In genomic region chr19:42659354-42660243, GRCm38 (mm10) we compare ENCODE assay signal across 8 mouse cellular contexts. TPM values are rescaled to one million over a fixed set of nuclear protein-coding genes. Genes with fewer than 3 reads are reported as not detected.
DNase-seq lines count a peak whose midpoint lies in the region; ATAC-seq lines count a peak whose summit lies in the region.

No protein-coding gene starts in this region.

- peaks cover 8% of the 10 kb centered on the region for H3K4me1 ChIP-seq in embryonic facial prominence, embryonic 15.5 days
- H3K4me1 ChIP-seq in midbrain, embryonic 15.5 days, result peaks cover 11% of the 10 kb centered on the region

- H3K4me3 ChIP-seq in embryonic facial prominence, embryonic 15.5 days (replicated peaks), result no peak overlapping the region
- no peak overlapping the region for H3K4me3 ChIP-seq in midbrain, embryonic 15.5 days

- H3K4me2 ChIP-seq in embryonic facial prominence, embryonic 15.5 days (replicated peaks), result no peak overlapping the region
- 0 out of 2 replicates have a peak overlapping the region, but pooled peaks have one; percentile 9 for H3K4me2 ChIP-seq in midbrain, embryonic 15.5 days

- WGBS in embryonic facial prominence, embryonic 15.5 days, result 36% methylated on average over 21 of the region's 21 CpGs
- 26% methylated on average over 21 of the region's 21 CpGs for WGBS in midbrain, embryonic 15.5 days

- H3K27me3 ChIP-seq in embryonic facial prominence, embryonic 15.5 days, result 0 out of 2 replicates have a peak, but pooled peaks cover 4% of the 10 kb centered on the region
- peaks cover 20% of the 10 kb centered on the region for H3K27me3 ChIP-seq in midbrain, embryonic 15.5 days (replicated peaks)

- no peaks in the 10 kb centered on the region for H3K36me3 ChIP-seq in embryonic facial prominence, embryonic 15.5 days
- no peaks in the 10 kb centered on the region for H3K36me3 ChIP-seq in midbrain, embryonic 15.5 days (replicated peaks)

- DNase-seq in ovary, postnatal 36 days (ENCODE audit: low spot score), result peak; percentile 58
- DNase-seq in ovary, postnatal 14 days (ENCODE audit: low spot score), result no peak
- peak; percentile 90 for DNase-seq in heart, adult 8-10 months (ENCODE audit: low spot score)
- peak; percentile 57 to 78 for DNase-seq in layer of hippocampus, postnatal 14 days (ENCODE audit: low spot score in 2 of 2)
- DNase-seq in spleen, postnatal 10 days (ENCODE audit: low spot score in 2 of 2), result no peak

- no peak overlapping the region for H3K9ac ChIP-seq in embryonic facial prominence, embryonic 15.5 days
- H3K9ac ChIP-seq in midbrain, embryonic 15.5 days, result no peak overlapping the region

- no peaks in the 10 kb centered on the region for H3K9me3 ChIP-seq in embryonic facial prominence, embryonic 15.5 days (replicated peaks)
- H3K9me3 ChIP-seq in midbrain, embryonic 15.5 days, result no peaks in the 10 kb centered on the region

- H3K27ac ChIP-seq in embryonic facial prominence, embryonic 15.5 days (replicated peaks), result 0 out of 2 replicates have a peak overlapping the region, but pooled peaks have one; percentile 22
- H3K27ac ChIP-seq in midbrain, embryonic 15.5 days, result no peak overlapping the region

- ATAC-seq in embryonic facial prominence, embryonic 15.5 days (ENCODE audit: insufficient number of reproducible peaks, low FRiP score, low TSS enrichment, low read depth), result 0 out of 2 replicates have a peak, but pooled peaks have one; percentile 26
- ATAC-seq in midbrain, embryonic 15.5 days (replicated peaks), result peak; percentile 48
- no peak for ATAC-seq in granulocyte monocyte progenitor cell, adult 5-6 weeks (replicated peaks; ENCODE audit: poor library complexity, severe bottlenecking)

RNA-seq across cellular contexts. Expression of gene Loxl4, which starts 47.0 kb away (rescaled TPM):
- polyA plus RNA-seq in embryonic facial prominence, embryonic 15.5 days (2015; fragmentation: Nextera tagmentation; extraction: Ambion mirVana), result 4.5 and 5.0 TPM in 2 replicates
- total RNA-seq in heart, adult 8-10 months (2022), result 1 to 10 TPM in 1 of 4 experiments, under 1 TPM in 3; 0.60 to 1.1 (median 0.81) TPM
- total RNA-seq in layer of hippocampus, postnatal 14 days (2021), result under 1 TPM in 1 of 2 experiments, not detected in 1; 0.32 TPM
- polyA plus RNA-seq in midbrain, embryonic 15.5 days (2015; fragmentation: Nextera tagmentation; extraction: Ambion mirVana), result 0.14 TPM in 2 replicates
- not detected in 2 replicates for total RNA-seq in granulocyte monocyte progenitor cell, adult 5-6 weeks (2014; fragmentation: Nextera tagmentation)
- not detected in 2 replicates for total RNA-seq in granulocyte monocyte progenitor cell, adult 5-6 weeks (2017)

Comparison
In these comparisons a context has a peak if more than half of its experiments do, and no peak if none do; other contexts are left out.
1. DNase-seq: peak in ovary, postnatal 36 days (single experiment), heart, adult 8-10 months (single experiment) and layer of hippocampus, postnatal 14 days (2 of 2); none in ovary, postnatal 14 days (single experiment) and spleen, postnatal 10 days (0 of 2).